Mouse (Mus musculus): ENCODE results near the gene Gna15. TPM values are rescaled to one million over a fixed set of nuclear protein-coding genes. Genes with fewer than 3 reads are reported as not detected.

Gene Gna15
- polyA plus RNA-seq, 1 experiment from 2014 or later = 1.00 TPM

DNA sequence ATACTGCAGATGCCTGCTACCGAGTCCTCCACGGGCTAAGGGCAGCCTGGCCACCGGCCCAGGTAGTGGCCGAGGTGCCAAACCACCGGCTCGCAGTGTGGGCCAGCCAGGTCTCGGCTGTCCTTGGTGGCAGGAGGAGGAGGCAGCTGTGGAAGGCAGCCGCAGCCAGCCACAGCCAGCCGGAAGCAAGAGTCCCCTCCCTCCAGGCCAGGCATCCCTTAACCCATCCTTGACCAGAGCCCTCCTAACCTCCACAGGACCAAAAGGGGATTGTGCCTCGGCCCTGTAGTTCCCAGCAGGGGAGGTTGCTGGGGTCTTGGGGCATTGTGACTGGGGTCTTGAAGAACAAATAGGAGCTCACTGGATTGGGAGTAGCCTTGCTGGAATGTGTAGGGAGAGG, 40.2 kb upstream of the Gna15 start:
- no peaks in the 10 kb centered on the region for H3K27me3 ChIP-seq
- H3K36me3 ChIP-seq = peaks cover 53% of the 10 kb centered on the region
- H3K4me1 ChIP-seq = peaks cover 86% of the 10 kb centered on the region
- H3K4me2 ChIP-seq = peak overlapping the region; percentile 59
- H3K4me3 ChIP-seq (replicated peaks) = peak overlapping the region; percentile 41
- 1% methylated on average over 10 of the region's 10 CpGs for WGBS
- H3K9me3 ChIP-seq (replicated peaks) = no peaks in the 10 kb centered on the region
- H3K27ac ChIP-seq = peak overlapping the region; percentile 83
- H3K9ac ChIP-seq = peak overlapping the region; percentile 40
- peak; percentile 6; the same call in 1 of the 2 replicates for ATAC-seq (replicated peaks; ENCODE audit: low FRiP score)

DNA sequence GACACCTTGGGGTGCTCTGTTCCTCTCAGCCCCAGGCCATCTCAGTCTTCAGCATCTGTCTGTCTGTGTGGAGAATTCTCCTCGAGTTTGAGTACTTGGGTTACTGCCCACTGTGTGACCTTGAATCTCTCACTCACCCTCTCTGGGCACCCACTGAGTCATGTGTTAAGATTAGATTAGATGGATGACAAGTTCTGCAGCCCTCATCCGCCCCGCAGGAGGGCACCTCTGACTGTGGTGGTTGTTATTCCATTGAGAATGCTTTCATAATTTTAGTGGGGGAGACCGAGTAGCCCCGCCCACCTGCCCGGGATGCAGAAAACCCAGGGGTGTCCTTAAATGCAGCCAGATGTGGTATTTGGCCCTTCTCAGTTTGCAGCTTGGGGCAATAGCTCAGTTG, 39.5 kb upstream of the Gna15 start:
- Histone ChIP-seq H3K4me1 (peaks cover 85% of the 10 kb centered on the region), H3K27ac (peak overlapping the region; percentile 83), H3K27me3 (no peaks in the 10 kb centered on the region), H3K4me3 (replicated peaks) (peak overlapping the region; percentile 41), H3K36me3 (peaks cover 53% of the 10 kb centered on the region), H3K4me2 (peak overlapping the region; percentile 59), H3K9ac (peak overlapping the region; percentile 40; the same call in 1 of the 2 replicates), H3K9me3 (replicated peaks) (no peaks in the 10 kb centered on the region)
- no peak for ATAC-seq (replicated peaks; ENCODE audit: low FRiP score)
- WGBS = 39% methylated on average over 6 of the region's 6 CpGs

DNA sequence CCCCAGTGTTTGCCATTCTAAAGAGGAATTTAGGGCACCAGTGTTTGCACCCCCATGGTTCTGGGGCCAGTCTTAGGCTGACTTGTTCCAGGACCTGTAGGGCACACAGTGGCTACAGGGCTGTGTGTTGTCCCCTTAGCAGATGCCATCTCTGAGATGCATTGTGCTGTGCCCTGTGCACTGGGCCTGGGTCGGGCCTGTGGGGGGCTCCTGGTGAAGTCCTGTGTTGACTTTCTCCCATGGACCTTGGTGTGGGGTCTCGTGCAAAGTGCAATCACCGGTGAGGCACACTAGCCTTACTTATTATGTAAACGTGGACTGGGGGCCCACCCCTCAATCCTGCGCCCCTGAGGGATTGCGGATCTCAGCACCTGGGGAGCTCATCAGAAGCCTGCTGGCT, 38.4 kb upstream of the Gna15 start:
- Histone ChIP-seq H3K4me2 (peak overlapping the region; percentile 32), H3K27ac (peak overlapping the region; percentile 58; the same call in 1 of the 2 replicates), H3K9ac (0 out of 2 replicates have a peak overlapping the region, but pooled peaks have one; percentile 26), H3K4me1 (peaks cover 74% of the 10 kb centered on the region), H3K9me3 (replicated peaks) (no peaks in the 10 kb centered on the region), H3K27me3 (no peaks in the 10 kb centered on the region), H3K4me3 (replicated peaks) (peak overlapping the region; percentile 6; the same call in 1 of the 2 replicates), H3K36me3 (peaks cover 51% of the 10 kb centered on the region)
- ATAC-seq (replicated peaks; ENCODE audit: low FRiP score) = no peak
- WGBS = 72% methylated on average over 6 of the region's 6 CpGs

DNA sequence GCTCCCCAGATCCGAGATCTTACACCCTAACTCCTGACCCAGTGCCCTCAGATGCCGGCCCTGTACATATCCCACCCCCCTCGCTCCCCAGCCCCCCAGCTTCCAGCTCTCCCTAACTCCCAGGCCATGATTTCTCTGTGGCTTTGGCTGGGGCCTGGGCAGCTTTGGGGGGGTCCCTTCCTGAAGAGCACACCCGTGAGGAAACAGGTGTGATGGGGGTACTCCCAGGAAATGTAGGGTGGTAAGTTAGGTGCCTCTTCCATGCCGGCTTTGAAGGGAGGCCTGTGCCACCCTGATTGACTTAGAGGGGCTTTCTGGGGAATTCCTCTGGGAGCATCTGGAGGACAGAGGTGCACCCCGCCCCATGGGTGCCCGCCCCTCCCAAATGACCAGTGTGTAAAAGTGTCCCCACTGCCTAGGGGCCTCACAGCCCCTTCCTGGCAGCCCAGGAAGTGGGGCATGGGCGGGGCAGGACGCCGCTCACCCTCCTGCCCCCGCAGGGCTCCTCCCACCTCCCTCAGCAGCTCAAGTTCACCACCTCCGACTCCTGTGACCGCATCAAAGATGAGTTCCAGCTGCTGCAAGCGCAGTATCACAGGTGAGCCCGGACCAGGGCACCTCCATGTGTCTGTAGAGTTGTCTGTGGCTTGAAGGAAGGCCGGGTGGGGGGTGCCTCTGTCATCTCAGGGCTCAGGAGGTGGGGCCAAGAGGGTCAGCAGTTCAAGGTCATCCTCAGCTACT, 36.9 kb upstream of the Gna15 start:
- Histone ChIP-seq H3K4me2 (peak overlapping the region; percentile 87), H3K27me3 (no peaks in the 10 kb centered on the region), H3K4me3 (replicated peaks) (peak overlapping the region; percentile 89), H3K9ac (peak overlapping the region; percentile 96), H3K9me3 (replicated peaks) (no peaks in the 10 kb centered on the region), H3K27ac (peak overlapping the region; percentile 94), H3K4me1 (peaks cover 61% of the 10 kb centered on the region), H3K36me3 (peaks cover 40% of the 10 kb centered on the region)
- 7% methylated on average over 16 of the region's 16 CpGs for WGBS
- ATAC-seq (replicated peaks; ENCODE audit: low FRiP score) = peak; percentile 27

DNA sequence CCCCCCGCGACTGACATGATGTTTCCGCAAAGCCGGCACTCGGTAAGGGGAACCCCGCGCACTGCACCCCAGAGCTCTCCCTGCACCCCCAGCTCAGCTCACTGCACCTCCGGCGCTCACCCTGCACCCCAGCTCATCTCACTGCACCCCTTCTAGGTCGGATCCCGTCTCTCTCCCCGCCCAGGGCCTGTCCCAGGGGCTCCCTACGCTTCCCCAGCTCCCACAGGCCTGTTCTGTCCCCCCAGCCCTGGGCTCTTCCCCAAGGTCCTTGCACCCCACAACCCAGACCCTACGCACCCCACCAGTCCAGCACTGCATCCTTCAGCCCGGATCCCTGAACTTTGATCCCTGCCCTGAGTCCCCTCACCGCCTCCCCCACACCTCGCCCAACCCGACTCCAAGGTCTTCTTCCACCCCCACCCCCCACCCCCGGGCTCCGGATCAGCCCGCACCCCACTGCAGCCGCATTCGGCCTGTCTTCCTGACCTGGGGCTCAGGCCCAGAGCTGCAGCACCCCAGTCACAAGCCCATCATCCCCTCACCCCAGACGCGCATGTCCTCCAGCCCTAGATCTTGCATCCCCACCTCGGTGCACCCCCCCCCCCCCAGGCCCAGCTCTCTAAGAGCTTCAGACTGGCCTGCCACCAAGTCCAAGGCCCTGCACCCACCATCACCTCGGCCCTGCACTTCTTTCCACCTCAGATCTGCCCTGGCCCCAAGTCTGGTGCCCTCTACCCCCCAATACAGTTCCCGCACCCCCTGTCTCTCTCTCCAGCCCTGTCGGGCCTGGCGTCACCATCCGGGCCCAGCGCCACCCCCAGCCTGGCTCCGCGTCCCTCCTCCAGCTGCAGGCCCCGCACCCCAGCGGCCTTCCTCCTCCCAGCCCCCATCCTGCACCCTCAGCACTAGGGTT, 35.9 kb upstream of the Gna15 start:
- WGBS = 1% methylated on average over 33 of the region's 36 CpGs
- peaks cover 51% of the 10 kb centered on the region for H3K4me1 ChIP-seq

DNA sequence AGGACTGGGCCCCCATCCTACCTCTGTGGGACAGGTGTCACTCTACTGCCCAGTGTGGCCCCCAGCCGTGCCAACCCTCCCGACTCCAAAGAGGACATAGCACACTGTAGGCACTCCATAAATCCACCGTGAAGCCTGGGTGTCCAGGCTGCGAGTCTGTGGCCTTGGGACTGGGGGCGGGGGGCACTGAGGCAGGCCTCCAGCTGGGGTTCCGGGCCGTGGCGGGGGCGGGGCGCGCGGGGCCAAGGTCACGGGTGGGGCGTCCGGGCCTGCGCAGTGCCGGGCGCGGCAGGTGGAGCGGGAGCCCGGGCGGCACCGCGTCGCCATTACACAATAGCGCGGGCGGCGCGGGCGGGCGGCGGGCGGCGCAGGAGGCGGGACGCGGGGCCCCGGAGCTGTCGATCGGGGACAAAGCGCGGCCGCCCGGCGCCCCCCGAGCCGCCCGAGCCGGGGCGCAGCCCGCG, 35.2 kb upstream of the Gna15 start, which contains the start of gene Aes:
Gene Aes, plus strand, starts transcription at position 326 of the 464 bp plus-strand sequence.
- H3K9me3 ChIP-seq (replicated peaks) = no peaks in the 10 kb centered on the region
- no peaks in the 10 kb centered on the region for H3K27me3 ChIP-seq
- peak within 1 kb of the TSS; percentile 96 for H3K9ac ChIP-seq
- peaks cover 23% of the 10 kb centered on the region for H3K36me3 ChIP-seq
- peak; percentile 34 for ATAC-seq (replicated peaks; ENCODE audit: low FRiP score)
- peak within 1 kb of the TSS; percentile 89 for H3K4me3 ChIP-seq (replicated peaks)
- H3K27ac ChIP-seq = peak within 1 kb of the TSS; percentile 94
- WGBS = under 1% methylated on average over 40 of the region's 53 CpGs
- peak within 1 kb of the TSS; percentile 87 for H3K4me2 ChIP-seq
- H3K4me1 ChIP-seq = peaks cover 44% of the 10 kb centered on the region

More for the DNA sequence above, 35.9 kb upstream of the Gna15 start:
- H3K36me3 ChIP-seq = peaks cover 30% of the 10 kb centered on the region
- H3K27me3 ChIP-seq = no peaks in the 10 kb centered on the region
- peak overlapping the region; percentile 96 for H3K9ac ChIP-seq
- peak overlapping the region; percentile 87 for H3K4me2 ChIP-seq
- ATAC-seq (replicated peaks; ENCODE audit: low FRiP score) = peak; percentile 15
- no peaks in the 10 kb centered on the region for H3K9me3 ChIP-seq (replicated peaks)
- H3K27ac ChIP-seq = peak overlapping the region; percentile 94
- peak overlapping the region; percentile 89 for H3K4me3 ChIP-seq (replicated peaks)

DNA sequence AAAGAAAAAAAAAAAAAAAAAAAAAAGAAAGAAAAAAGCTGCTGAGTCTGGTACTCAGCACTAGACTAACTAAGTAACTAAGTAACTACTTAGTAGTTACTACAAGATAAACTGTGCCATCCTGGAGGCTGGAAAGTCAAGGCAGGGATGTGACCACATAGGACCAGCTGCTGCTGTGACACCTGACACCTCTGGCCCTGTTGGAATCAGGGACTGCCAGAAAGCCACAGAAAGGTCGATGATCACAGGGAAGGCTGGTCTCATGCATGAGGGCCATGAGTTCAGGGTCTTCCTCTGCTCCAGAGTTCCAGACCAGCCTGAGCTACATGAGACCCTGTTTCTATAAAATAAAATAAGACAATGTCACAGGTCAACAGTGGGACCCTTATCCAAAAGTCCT, 33.5 kb upstream of the Gna15 start:
- 11% methylated on average over 1 of the region's 1 CpGs for WGBS
- Histone ChIP-seq H3K27me3 (no peaks in the 10 kb centered on the region), H3K4me3 (replicated peaks) (no peak overlapping the region), H3K9ac (no peak overlapping the region), H3K4me2 (no peak overlapping the region), H3K9me3 (replicated peaks) (no peaks in the 10 kb centered on the region), H3K36me3 (peaks cover 12% of the 10 kb centered on the region), H3K4me1 (peaks cover 29% of the 10 kb centered on the region), H3K27ac (no peak overlapping the region)
- ATAC-seq (replicated peaks; ENCODE audit: low FRiP score) = no peak

DNA sequence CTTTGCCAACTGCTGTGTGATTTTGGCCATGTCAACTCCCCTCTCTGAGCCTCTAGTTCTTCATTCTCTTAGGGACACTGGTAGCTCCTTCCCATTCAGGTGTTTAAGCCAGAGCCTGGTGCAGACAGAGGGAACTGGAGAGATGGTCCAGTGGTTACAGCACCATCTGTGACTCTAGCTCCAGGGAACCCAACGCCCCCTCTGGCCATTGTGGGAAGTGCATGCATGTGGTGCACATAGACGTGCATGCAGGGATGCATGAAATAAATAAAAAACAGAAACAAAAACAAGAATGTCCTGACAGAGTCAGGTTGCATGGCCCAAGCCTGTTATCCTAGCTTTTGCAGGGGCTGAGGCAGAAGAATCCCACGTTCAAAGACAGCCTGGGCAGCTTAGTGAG, 32.3 kb upstream of the Gna15 start:
- Histone ChIP-seq H3K4me2 (no peak overlapping the region), H3K27ac (no peak overlapping the region), H3K9me3 (replicated peaks) (no peaks in the 10 kb centered on the region), H3K9ac (no peak overlapping the region), H3K4me1 (peaks cover 31% of the 10 kb centered on the region), H3K27me3 (no peaks in the 10 kb centered on the region), H3K36me3 (peaks cover 1% of the 10 kb centered on the region), H3K4me3 (replicated peaks) (no peak overlapping the region)
- 77% methylated on average over 3 of the region's 3 CpGs for WGBS
- no peak for ATAC-seq (replicated peaks; ENCODE audit: low FRiP score)

DNA sequence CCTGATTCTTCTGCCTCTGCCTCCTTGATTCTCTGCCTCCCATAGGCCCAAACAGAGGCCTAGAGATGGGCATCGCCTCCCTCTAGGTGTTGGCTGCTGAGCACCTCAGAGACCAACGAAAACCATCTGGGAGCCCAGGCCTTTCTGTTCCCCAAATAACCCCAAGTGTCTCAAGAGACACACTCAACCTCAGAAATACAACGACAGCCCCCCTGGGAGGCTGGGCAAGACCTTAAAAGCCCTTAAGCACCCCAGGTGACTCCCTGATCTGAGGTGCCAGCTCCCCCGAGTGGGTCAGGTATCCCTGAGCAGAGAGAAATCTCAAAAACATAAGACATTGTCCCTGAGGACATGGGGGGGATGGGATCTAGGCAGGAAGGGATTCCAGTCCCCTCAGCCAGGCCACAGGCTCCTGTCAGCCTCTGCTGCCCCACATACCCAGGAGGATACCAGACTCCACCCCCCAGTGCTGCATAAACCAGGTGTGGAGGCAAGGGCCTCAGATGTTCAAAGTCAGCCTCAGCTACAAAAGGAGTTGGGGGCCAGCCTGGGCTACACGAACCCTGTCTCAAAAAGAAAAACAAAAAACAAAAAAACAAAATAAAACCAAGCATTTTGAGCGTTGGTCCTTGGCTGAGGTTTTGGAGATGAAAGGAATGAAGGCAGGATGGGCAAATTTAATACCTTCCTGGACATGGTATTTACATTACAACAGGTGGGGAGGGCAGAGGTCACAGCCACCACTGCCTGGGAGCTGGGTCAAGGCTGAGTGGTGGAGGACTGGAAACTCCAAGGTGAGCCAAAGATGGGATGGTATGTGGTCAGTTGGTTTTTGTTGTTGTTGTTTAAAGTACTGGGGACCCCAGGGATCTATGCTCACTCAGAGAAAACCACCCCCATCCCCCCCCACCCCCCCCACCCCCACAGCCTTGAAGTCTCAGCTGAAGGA, 30.1 kb upstream of the Gna15 start:
- no peak overlapping the region for H3K9ac ChIP-seq
- WGBS = 79% methylated on average over 6 of the region's 6 CpGs
- no peaks in the 10 kb centered on the region for H3K9me3 ChIP-seq (replicated peaks)
- H3K4me2 ChIP-seq = no peak overlapping the region
- ATAC-seq (replicated peaks; ENCODE audit: low FRiP score) = no peak
- no peaks in the 10 kb centered on the region for H3K27me3 ChIP-seq
- H3K27ac ChIP-seq = no peak overlapping the region
- H3K36me3 ChIP-seq = no peaks in the 10 kb centered on the region
- H3K4me1 ChIP-seq = peaks cover 25% of the 10 kb centered on the region
- no peak overlapping the region for H3K4me3 ChIP-seq (replicated peaks)

DNA sequence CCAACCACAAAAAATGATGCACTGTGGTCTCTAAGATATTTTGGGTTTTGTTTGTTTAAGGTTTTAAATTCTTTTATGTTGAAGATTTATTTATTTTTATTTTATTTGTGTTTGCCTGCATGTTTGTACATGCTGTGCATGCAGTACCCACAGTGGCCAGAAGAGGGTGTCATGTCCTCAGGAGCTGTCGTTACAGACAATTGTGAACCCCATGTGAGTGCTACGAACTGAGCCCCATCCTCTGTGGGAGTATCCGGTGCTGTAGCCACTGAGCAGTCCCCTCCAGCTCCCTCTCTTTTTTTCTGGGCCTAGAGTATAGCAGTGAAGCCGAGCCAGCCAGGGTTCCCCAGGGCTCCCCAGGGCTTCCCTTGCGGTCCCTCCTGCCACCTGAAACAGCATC, 29.2 kb upstream of the Gna15 start:
- 82% methylated on average over 5 of the region's 5 CpGs for WGBS
- Histone ChIP-seq H3K4me3 (replicated peaks) (no peak overlapping the region), H3K4me2 (no peak overlapping the region), H3K9ac (no peak overlapping the region), H3K4me1 (peaks cover 20% of the 10 kb centered on the region), H3K27me3 (no peaks in the 10 kb centered on the region), H3K36me3 (no peaks in the 10 kb centered on the region), H3K9me3 (replicated peaks) (no peaks in the 10 kb centered on the region), H3K27ac (no peak overlapping the region)
- ATAC-seq (replicated peaks; ENCODE audit: low FRiP score) = no peak

DNA sequence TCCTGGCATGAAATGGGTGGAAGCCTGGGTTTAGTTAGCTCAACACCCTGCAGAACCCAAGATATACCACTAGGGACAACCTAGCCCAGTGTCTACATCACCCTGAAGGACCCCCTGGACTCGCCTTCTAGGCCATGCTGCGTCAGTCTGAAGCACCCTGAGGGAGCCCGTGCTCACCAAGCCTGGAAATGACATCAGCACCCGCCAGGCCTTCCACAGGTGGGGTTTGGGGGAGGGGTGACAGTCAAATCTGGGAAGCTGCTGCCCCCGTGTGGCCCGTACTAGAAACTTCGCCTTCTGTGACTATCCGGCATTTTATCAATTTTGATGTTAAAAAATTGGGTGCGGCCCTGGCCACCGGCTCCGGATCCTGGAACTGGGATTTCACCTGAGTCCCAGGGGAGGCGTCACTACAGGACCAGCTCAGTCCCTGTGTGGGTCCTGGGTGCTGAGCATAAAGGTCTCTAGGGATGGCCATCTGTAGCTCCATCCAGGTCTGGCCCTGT, 27.6 kb upstream of the Gna15 start:
- Histone ChIP-seq H3K9me3 (replicated peaks) (no peaks in the 10 kb centered on the region), H3K36me3 (no peaks in the 10 kb centered on the region), H3K4me2 (peak overlapping the region; percentile 21; the same call in 1 of the 2 replicates), H3K9ac (no peak overlapping the region), H3K4me1 (peaks cover 20% of the 10 kb centered on the region), H3K27ac (peak overlapping the region; percentile 67), H3K4me3 (replicated peaks) (no peak overlapping the region), H3K27me3 (no peaks in the 10 kb centered on the region)
- ATAC-seq (replicated peaks; ENCODE audit: low FRiP score) = peak; percentile 89
- WGBS = 4% methylated on average over 12 of the region's 12 CpGs

All from kidney, embryonic 15.5 days (tissue).